Mouse (Mus musculus) forebrain, embryonic 10.5 days (tissue): ENCODE data around the gene H2afy2. TPM values are rescaled to one million over a fixed set of nuclear protein-coding genes. Genes with fewer than 3 reads are reported as not detected.

Experiments used
- DNase-seq: peaks from one replicate; pipeline ENCODE4 v3.0.0-alpha.2; 2017; ENCODE audit warnings: low spot score; ENCODE audit errors: extremely low spot score
- H3K27ac ChIP-seq: fragments of 300-500 bp; sonication (generic); 2 replicates; pipeline ENCODE4 v1.5.1; 2016; ENCODE audit warnings: mild to moderate bottlenecking
- H3K27me3 ChIP-seq: fragments of 300-500 bp; sonication (generic); 2 replicates; pipeline ENCODE4 v1.6.1; 2016; ENCODE audit warnings: mild to moderate bottlenecking; ENCODE audit not compliant: poor library complexity, severe bottlenecking
- H3K36me3 ChIP-seq: fragments of 300-500 bp; sonication (generic); replicated peaks from 2 replicates; pipeline ENCODE4 v1.6.1; 2016; ENCODE audit warnings: mild to moderate bottlenecking, moderate library complexity
- H3K4me1 ChIP-seq: fragments of 300-500 bp; sonication (generic); 2 replicates; pipeline ENCODE4 v1.6.1; 2016
- H3K4me3 ChIP-seq: fragments of 300-500 bp; sonication (generic); 2 replicates; pipeline ENCODE4 v1.5.1; 2016; ENCODE audit warnings: mild to moderate bottlenecking, moderate library complexity
- H3K9me3 ChIP-seq: fragments of 300-500 bp; sonication (generic); 2 replicates; pipeline ENCODE4 v1.6.1; 2016; ENCODE audit warnings: mild to moderate bottlenecking, moderate library complexity
- WGBS: fragments of 180-500 bp; shearing (Covaris S2); methylation state at CpG from one replicate; pipeline ENCODE4 v1.1.7; 2016; 5-methylcytosine and 5-hydroxymethylcytosine counted together
- polyA plus RNA-seq: library from polyadenylated mRNA; unstranded; fragments of >200 nt; fragmentation: Nextera tagmentation; extraction: Ambion mirVana; gene quantifications from 2 replicates; pipeline ENCODE4 v1.2.1, GENCODE M21; 2016

Gene H2afy2
- polyA plus RNA-seq, 1 experiment from 2014 or later: 330 TPM

DNA sequence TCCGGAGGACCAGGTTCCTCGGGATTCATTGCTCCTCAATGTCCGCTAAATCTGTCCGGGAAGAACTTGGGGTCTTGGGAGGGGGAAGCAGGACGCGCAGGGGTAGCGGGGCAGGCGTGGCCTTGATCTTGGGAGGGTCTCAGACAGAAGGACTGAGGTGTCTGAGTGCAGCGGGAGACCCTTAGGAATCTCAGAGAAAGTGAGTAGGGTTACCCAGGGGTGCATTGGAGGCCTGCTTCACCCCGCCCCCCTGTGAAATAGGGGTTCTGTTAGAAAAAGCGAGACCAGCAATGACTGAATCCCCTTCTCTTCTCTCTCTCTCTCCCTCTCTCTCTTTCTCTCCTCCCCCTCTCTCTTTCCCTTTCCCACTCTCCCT lies 68.5 kb downstream of the H2afy2 start:
- peak overlapping the region; percentile 67 for H3K27ac ChIP-seq
- DNase-seq: no peak
- no peaks in the 10 kb centered on the region; the same call in 1 of the 2 replicates for H3K9me3 ChIP-seq
- peaks cover 16% of the 10 kb centered on the region for H3K4me1 ChIP-seq
- WGBS: 4% methylated on average over 11 of the region's 11 CpGs
- H3K36me3 ChIP-seq: no peaks in the 10 kb centered on the region
- H3K4me3 ChIP-seq: peak overlapping the region; percentile 60
- H3K27me3 ChIP-seq: peaks cover 37% of the 10 kb centered on the region

DNA sequence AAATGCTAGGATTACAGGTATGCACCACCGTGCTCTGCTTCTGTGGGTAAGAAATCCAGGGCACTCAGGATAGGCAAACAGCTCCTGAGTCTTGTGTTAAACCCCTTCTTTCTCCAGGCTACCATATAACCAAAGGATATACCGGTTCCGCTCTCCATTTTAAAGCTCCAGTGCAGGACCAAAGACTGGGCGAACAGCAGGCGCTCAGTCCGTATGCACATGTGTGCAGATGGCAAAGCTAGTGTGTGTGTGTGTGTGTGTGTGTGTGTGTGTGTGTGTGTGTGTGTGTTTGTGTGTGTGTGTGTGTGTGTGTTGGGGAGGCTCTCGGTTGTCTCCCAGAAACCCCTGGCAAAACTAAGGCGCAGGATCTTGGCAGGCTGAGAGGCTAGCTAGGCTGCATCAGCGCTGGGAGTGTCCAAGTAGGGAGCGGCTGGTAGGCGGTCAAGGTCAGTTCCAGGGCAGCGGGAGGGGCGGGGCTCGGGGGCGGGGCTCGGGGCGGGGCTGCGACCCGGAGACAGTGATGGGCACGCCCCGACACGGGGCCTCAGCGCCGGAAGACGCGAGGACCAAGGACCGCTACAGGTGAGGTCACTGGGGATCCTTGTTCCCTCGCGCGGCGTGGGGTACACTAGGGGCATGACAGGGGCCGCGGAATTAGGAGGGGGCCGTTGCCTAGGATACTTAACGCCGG lies 69.0 kb downstream of the H2afy2 start, which contains the start of gene Aifm2:
Gene Aifm2, plus strand, starts transcription at position 493 of the 691 bp plus-strand sequence.
- Histone ChIP-seq H3K4me1 (peaks cover 16% of the 10 kb centered on the region), H3K9me3 (no peaks in the 10 kb centered on the region), H3K27me3 (peaks cover 37% of the 10 kb centered on the region), H3K4me3 (peak within 1 kb of the TSS; percentile 60), H3K27ac (peak within 1 kb of the TSS; percentile 67), H3K36me3 (no peaks in the 10 kb centered on the region)
- 17% methylated on average over 34 of the region's 36 CpGs for WGBS
- peak; percentile 82 for DNase-seq

DNA sequence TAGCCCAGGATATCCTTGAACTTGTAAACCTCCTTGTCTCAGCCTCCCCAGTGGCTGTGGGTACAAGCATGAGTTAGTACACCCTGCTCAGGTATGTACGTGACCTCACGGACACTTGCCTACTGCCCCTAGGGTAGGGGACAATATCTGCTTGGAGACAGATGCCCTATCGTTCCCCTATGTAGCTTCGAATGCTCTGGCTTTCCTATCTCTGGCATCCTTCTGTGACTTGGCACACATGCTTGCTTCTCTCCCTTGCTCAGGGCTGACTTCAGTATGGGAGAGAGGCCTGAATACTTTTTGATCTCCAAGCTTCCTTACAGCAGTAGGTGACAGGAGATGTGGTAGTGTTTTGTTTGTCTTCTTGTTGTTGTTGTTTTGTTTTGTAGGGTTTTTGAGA lies 69.8 kb downstream of the H2afy2 start:
- WGBS: 90% methylated on average over 4 of the region's 4 CpGs
- no peaks in the 10 kb centered on the region for H3K9me3 ChIP-seq
- no peaks in the 10 kb centered on the region for H3K36me3 ChIP-seq
- DNase-seq: no peak
- no peak overlapping the region for H3K4me3 ChIP-seq
- H3K27ac ChIP-seq: no peak overlapping the region
- peaks cover 37% of the 10 kb centered on the region for H3K27me3 ChIP-seq
- peaks cover 16% of the 10 kb centered on the region for H3K4me1 ChIP-seq

DNA sequence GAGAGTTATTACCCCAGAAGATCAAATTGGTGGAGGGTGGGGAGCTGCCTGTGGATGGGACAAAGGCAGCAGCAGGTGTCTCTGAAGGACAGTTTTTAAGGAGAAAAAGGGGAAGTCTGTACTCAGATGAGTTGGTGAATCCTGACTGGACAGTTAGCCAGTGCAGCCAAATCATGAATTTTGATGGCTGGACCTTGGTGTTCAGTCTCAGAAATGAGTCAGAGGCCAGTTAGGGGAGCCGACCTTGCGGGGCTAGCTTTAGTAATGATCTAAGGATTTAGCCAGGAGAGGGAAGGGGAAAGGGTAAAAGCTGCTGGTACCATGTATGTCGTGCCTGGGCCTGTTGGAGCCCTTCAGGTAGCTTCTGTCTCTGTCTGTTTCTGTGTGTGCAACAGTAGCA lies 70.3 kb downstream of the H2afy2 start:
- Histone ChIP-seq H3K27ac (no peak overlapping the region), H3K9me3 (no peaks in the 10 kb centered on the region), H3K4me1 (peaks cover 16% of the 10 kb centered on the region), H3K36me3 (no peaks in the 10 kb centered on the region), H3K27me3 (peaks cover 37% of the 10 kb centered on the region), H3K4me3 (no peak overlapping the region)
- no peak for DNase-seq
- 73% methylated on average over 3 of the region's 3 CpGs for WGBS

DNA sequence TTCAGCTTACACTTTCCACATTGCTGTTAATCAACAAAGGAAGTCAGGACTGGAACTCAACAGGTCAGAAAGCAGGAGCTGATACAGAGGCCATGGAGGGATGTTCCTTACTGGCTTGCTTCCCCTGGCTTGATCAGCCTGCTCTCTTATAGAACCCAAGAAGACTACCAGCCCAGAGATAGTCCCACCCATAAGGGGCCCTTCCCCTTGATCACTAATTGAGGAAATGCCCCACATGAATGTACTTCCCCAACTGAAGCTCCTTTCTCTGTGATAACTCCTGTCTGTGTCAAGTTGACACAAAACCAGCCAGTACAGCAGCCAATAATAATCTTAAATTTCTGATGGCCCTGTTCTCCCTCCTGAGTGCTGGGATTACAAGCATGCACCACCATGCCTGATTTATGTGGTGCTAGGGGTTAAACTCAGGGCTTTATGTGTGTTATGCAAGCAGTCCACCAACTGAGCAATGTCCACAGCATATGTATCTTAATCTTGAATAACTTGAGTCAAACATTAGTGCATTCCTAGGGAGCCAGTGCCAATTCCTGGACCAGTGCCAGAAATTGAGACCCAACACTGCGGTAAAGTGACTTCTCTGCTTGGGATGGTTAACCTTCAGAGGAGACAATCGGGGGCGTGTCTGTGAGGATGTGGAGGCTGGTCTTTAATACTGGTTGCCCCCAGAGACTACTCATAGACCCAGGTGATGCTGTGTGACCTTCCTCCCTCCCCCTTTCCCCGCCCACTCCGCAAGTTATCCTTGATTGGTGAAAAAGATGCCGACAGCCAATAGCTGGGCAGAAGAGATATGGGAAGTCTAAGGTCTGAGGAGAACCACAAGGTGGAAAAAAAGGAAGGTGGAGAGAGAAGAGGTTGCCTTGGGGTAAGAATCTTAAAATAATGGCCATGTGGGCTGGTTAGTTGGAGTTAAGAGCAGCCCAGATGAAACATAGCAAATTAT lies 77.3 kb downstream of the H2afy2 start:
- Histone ChIP-seq H3K27me3 (no peaks in the 10 kb centered on the region), H3K36me3 (peaks cover 29% of the 10 kb centered on the region), H3K27ac (no peak overlapping the region), H3K9me3 (no peaks in the 10 kb centered on the region), H3K4me3 (no peak overlapping the region), H3K4me1 (no peaks in the 10 kb centered on the region)
- 79% methylated on average over 6 of the region's 6 CpGs for WGBS
- DNase-seq: no peak

DNA sequence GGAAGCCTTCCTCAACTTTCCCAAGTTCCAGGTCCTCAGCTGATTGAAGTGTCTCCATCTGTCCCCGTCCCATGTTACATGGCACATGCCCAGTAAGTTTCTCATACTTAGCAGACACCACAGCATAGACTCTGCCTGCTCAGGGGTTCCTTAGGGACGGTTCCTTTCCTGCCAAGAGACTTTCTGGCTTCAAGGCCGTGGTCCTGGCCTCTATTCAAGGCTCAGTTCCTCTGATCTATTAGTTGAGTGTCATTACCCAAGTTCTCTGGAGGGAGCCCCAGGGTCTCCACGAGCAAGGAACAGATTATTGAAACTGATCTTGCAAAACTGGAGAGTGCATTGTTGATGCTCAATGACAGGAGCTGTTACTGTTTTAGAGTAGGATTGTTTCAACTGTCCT lies 79.3 kb downstream of the H2afy2 start:
- Histone ChIP-seq H3K27ac (no peak overlapping the region), H3K4me3 (no peak overlapping the region), H3K4me1 (no peaks in the 10 kb centered on the region), H3K27me3 (no peaks in the 10 kb centered on the region), H3K36me3 (peaks cover 44% of the 10 kb centered on the region), H3K9me3 (no peaks in the 10 kb centered on the region)
- no peak for DNase-seq
- WGBS: 77% methylated on average over 4 of the region's 4 CpGs

DNA sequence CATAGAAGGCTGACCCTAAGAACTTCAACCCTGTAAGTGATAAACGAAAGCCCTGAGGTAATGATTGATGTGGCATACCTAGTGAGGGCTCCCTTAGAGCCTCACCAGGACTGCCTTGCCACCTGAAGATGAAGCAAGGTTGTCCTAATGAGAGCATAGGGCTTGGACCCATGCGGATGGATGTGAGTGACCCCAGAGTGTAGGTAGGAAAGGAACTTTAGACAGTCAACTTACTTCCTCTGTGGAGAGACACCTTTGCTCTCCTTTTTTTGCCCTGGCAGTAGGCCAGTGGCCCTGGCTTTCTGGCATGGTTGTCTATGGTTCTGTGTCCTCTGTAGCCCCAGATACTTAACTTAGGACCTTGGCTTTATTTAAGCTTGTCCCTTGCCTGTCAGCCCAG lies 86.9 kb downstream of the H2afy2 start:
- H3K27me3 ChIP-seq: no peaks in the 10 kb centered on the region
- 93% methylated on average over 2 of the region's 2 CpGs for WGBS
- peaks cover 29% of the 10 kb centered on the region for H3K4me1 ChIP-seq
- no peak overlapping the region for H3K27ac ChIP-seq
- DNase-seq: no peak
- H3K9me3 ChIP-seq: no peaks in the 10 kb centered on the region
- peaks cover 62% of the 10 kb centered on the region for H3K36me3 ChIP-seq
- peak overlapping the region; percentile 99 for H3K4me3 ChIP-seq

DNA sequence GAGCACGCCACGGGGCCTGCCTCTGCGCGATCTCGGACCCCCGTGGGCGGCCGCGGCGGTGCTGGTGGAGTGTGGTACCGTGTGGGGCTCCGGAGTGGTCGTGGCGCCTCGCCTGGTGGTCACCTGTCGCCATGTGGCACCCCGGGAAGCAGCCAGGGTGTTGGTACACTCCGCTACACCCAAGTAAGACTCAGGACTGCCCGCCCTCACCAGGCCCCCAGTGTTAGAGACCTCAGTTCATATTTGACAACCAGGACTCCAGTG lies 87.5 kb downstream of the H2afy2 start:
- H3K36me3 ChIP-seq: peaks cover 62% of the 10 kb centered on the region
- H3K27me3 ChIP-seq: no peaks in the 10 kb centered on the region
- peak overlapping the region; percentile 99 for H3K4me3 ChIP-seq
- WGBS: 15% methylated on average over 19 of the region's 19 CpGs
- H3K4me1 ChIP-seq: peaks cover 29% of the 10 kb centered on the region
- DNase-seq: no peak
- H3K9me3 ChIP-seq: no peaks in the 10 kb centered on the region
- peak overlapping the region; percentile 85; the same call in 1 of the 2 replicates for H3K27ac ChIP-seq

DNA sequence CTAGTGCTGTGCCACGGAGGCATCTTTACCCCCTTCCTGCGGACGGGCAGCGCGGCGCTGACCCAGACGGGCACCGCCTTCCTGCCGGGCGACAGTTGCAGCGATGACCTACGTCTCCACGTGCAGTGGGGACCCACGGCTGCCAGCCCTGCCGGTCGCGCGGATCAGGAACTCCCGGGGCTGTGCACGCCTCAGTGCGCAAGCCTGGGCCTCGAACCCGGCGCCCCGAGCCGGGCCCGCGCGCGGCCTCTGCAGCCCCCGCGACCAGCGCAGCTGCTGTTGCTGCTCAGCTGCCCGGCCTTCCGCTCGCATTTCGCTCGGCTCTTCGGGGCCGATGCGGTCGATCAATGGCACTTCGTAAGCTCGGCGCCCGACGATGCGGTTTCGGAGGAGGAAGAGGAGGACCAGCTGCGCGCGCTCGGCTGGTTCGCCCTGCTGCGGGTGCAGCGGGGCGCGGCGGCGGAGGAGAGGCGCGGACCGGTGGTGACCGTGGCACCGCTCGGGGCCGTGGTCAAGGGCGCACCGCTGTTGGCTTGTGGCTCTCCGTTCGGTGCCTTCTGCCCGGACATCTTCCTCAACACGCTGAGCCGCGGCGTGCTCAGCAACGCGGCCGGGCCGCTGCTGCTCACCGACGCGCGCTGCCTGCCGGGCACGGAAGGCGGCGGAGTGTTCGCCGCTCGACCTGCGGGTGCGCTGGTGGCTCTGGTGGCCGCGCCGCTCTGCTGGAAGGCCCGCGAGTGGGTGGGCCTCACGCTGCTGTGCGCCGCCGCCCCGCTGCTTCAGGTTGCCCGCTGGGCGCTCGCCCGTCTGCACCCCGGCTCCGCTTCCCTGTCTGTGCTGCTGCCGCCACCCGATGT lies 88.0 kb downstream of the H2afy2 start:
- under 1% methylated on average over 107 of the region's 111 CpGs for WGBS
- Histone ChIP-seq H3K36me3 (peaks cover 62% of the 10 kb centered on the region), H3K27me3 (no peaks in the 10 kb centered on the region), H3K4me1 (peaks cover 29% of the 10 kb centered on the region), H3K4me3 (peak overlapping the region; percentile 99), H3K9me3 (no peaks in the 10 kb centered on the region), H3K27ac (peak overlapping the region; percentile 85)
- DNase-seq: peak; percentile 27

DNA sequence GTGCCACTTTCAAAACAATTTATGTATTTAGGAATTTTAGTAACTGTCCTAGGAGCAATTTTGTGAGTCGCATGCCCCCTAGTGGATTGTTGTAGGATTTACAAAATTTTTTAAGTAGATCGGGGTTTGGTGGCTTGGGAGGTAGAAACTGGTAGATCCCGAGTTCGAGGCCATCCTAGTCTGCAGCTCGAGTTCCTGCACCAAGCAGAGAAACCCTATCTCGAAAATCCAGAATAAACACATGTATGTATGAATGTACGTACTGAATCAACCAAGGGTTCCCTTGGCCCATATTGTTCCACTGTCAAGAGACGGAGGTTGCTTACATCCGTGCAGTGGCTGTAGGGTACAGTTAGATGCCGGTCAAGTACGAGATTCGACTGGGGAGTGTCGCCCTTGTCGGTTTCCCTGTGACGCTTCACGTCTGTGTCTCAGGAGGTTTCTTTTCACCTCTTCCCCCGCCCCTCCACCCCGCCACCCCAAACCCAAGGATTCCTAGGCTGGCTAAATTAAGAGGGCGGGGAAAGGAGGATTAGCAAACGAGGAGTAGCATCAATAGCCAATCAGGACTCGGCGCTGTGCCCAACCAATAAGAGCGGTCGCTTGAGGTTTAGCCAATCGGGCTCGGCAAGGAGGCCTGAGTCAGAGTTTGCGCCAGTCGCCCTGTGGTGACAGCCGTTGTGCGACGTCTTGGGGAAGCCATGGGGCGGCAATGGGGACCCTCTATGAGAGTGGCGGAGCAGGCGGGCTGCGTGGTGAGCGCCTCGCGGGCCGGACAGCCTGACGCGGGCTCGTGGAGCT lies 88.9 kb downstream of the H2afy2 start, which contains the start of gene Tysnd1:
Gene Tysnd1, plus strand, starts transcription at position 645 of the 801 bp plus-strand sequence.
- no peaks in the 10 kb centered on the region for H3K9me3 ChIP-seq
- WGBS: under 1% methylated on average over 42 of the region's 42 CpGs
- H3K4me1 ChIP-seq: peaks cover 29% of the 10 kb centered on the region
- DNase-seq: peak; percentile 96
- peak within 1 kb of the TSS; percentile 99 for H3K4me3 ChIP-seq
- peak within 1 kb of the TSS; percentile 85 for H3K27ac ChIP-seq
- H3K36me3 ChIP-seq: peaks cover 66% of the 10 kb centered on the region
- H3K27me3 ChIP-seq: no peaks in the 10 kb centered on the region

DNA sequence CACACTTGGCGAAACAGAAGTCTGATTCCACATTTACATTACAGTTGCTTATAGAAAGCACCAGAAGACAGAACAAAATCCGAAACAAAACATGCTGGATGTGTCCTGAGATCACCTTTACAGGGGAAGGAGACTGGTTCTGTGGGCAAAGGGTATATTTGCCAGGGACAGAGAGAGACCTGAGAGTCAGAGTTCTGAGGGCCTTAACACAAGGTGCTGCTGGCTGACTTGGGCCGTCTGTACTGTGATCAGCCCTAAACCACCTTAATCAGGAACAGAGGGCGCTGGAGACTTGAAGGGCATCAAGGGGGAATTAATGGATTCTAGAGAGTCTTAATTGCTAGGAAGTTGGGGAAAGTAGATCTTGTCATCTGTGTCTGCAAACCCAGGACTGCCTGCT lies 90.4 kb downstream of the H2afy2 start:
- H3K9me3 ChIP-seq: no peaks in the 10 kb centered on the region
- no peaks in the 10 kb centered on the region for H3K27me3 ChIP-seq
- peaks cover 67% of the 10 kb centered on the region for H3K36me3 ChIP-seq
- DNase-seq: no peak
- H3K4me3 ChIP-seq: no peak overlapping the region
- H3K4me1 ChIP-seq: peaks cover 27% of the 10 kb centered on the region
- no peak overlapping the region for H3K27ac ChIP-seq
- 71% methylated on average over 4 of the region's 4 CpGs for WGBS

DNA sequence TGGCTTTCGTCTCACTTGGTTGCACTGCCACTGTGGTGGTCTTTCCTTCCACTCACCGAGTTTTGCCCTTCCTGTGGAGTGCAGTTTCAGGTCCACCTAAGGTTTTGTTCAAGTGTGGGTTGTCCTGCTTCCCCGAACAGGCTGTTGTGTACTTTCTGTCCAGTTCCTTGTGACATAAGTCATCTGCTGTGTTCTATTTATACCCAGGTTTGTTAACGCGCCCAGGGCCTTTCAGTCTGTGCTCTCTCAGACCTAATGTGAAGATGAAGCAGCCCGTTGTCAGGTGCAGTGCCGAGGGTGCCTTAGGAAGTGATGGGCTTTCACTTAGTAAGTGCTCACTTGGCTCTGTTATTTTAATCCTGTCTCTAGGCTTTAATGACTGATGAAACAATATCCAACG lies 94.5 kb downstream of the H2afy2 start:
- no peak for DNase-seq
- Histone ChIP-seq H3K4me3 (no peak overlapping the region), H3K9me3 (no peaks in the 10 kb centered on the region), H3K27ac (no peak overlapping the region), H3K27me3 (no peaks in the 10 kb centered on the region), H3K4me1 (no peaks in the 10 kb centered on the region), H3K36me3 (peaks cover 97% of the 10 kb centered on the region)
- 92% methylated on average over 8 of the region's 8 CpGs for WGBS
